Comparison of ENCODE assay signal across 16 mouse cellular contexts in the genomic region with DNA sequence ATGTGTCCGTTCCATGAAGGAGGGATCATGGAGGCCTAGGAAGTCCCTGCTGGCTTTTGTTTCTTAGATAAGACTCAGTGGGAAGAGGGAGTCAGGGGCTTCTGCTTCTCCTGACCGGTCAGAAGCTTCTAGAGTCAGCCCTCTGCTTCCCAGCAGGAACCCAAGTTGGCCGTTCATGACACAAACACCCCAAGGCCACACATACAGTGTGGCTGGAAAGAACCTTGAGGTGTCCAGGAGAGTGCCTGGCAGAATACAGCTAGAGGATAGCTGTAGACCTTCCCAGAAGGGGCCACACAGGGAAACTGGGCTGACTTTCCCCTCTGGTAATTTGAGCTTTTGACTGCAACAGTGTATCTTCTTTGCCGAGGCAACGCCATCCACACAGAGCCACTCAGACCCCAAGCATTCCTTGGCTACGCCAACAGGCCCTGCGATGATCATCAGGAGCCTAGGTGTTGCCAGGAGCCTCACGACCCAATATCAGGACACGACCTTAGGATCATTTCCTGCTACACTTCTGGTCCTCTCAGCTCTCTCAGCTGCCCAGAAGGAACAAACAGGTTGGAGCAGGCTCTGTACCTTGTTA. TPM values are rescaled to one million over a fixed set of nuclear protein-coding genes. Genes with fewer than 3 reads are reported as not detected.
DNase-seq lines count a peak whose midpoint lies in the region; ATAC-seq and TF ChIP-seq lines count a peak whose summit lies in the region.
"Had no signal": no experiment of that assay in that cellular context is flagged by ENCODE, and none has a peak within 500 bp of the region (broad histone marks: within the 10 kb centered on the region; RNA-seq: fewer than 3 reads in every experiment).

No protein-coding gene starts in this region.

- H3K27me3 ChIP-seq in midbrain, embryonic 16.5 days (ENCODE audit: control insufficient read depth, insufficient read depth, low read depth, low read length): peaks cover 9% of the 10 kb centered on the region
- H3K27me3 ChIP-seq in midbrain, embryonic 13.5 days: peaks cover 30% of the 10 kb centered on the region
- no peaks in the 10 kb centered on the region for H3K27me3 ChIP-seq in heart, postnatal 0 days (ENCODE audit: control insufficient read depth, insufficient read depth, low read length)

- H3K9ac ChIP-seq in midbrain, embryonic 16.5 days (ENCODE audit: low read depth, low read length): no peak overlapping the region
- H3K9ac ChIP-seq in midbrain, embryonic 13.5 days (replicated peaks): no peak overlapping the region
- no peak overlapping the region for H3K9ac ChIP-seq in heart, postnatal 0 days (replicated peaks; ENCODE audit: low read depth, low read length)
- H3K9ac ChIP-seq: embryonic facial prominence, embryonic 13.5 days; forebrain, embryonic 13.5 days had no signal

- 73% methylated on average over 9 of the region's 9 CpGs for WGBS in midbrain, embryonic 16.5 days
- 66% methylated on average over 9 of the region's 9 CpGs for WGBS in midbrain, embryonic 13.5 days
- 35% methylated on average over 9 of the region's 9 CpGs for WGBS in heart, postnatal 0 days

- DNase-seq in gastrocnemius, adult 18-20 months (ENCODE audit: low spot score): peak; percentile 36
- DNase-seq in gastrocnemius, postnatal 36 days: no peak
- peak; percentile 23 for DNase-seq in gastrocnemius, postnatal 10 days
- DNase-seq in heart, postnatal 0 days (ENCODE audit: low spot score): peak; percentile 30
- DNase-seq in left cerebral cortex, postnatal 10 days (ENCODE audit: extremely low spot score in 1 of 2, low spot score in 2 of 2): no peak
- no peak for DNase-seq in frontal cortex, postnatal 36 days (ENCODE audit: low spot score in 2 of 2)
- DNase-seq: right cerebral cortex, postnatal 4 days had no signal

- TF ChIP-seq CTCF in heart, postnatal 0 days (IDR thresholded peaks at IDR 0.05; ENCODE audit: low read depth): no peak

- TF ChIP-seq EP300 in heart, postnatal 0 days (IDR thresholded peaks at IDR 0.05; ENCODE audit: low read depth): no peak

- H3K36me3 ChIP-seq in midbrain, embryonic 16.5 days (ENCODE audit: control insufficient read depth, insufficient read depth, low read length): no peaks in the 10 kb centered on the region; the same call in 1 of the 2 replicates
- H3K36me3 ChIP-seq in midbrain, embryonic 13.5 days: peaks cover 16% of the 10 kb centered on the region
- H3K36me3 ChIP-seq in heart, postnatal 0 days (replicated peaks; ENCODE audit: control insufficient read depth, insufficient read depth, low read length): peaks cover 32% of the 10 kb centered on the region

- H3K4me3 ChIP-seq in midbrain, embryonic 16.5 days (ENCODE audit: low read depth, low read length): no peak overlapping the region
- no peak overlapping the region for H3K4me3 ChIP-seq in midbrain, embryonic 13.5 days (replicated peaks)
- no peak overlapping the region for H3K4me3 ChIP-seq in heart, postnatal 0 days (ENCODE audit: low read depth, low read length)
- H3K4me3 ChIP-seq: embryonic facial prominence, embryonic 13.5 days; forebrain, embryonic 13.5 days had no signal

- no peak; the same call in 1 of the 2 replicates for ATAC-seq in midbrain, embryonic 16.5 days
- ATAC-seq in midbrain, embryonic 13.5 days: no peak
- no peak for ATAC-seq in heart, postnatal 0 days (ENCODE audit: insufficient read depth, low read depth)
- ATAC-seq: intestine, embryonic 16.5 days had no signal

- H3K9me3 ChIP-seq in midbrain, embryonic 16.5 days (replicated peaks; ENCODE audit: control insufficient read depth, low read length, poor library complexity, severe bottlenecking): no peaks in the 10 kb centered on the region
- H3K9me3 ChIP-seq in midbrain, embryonic 13.5 days: no peaks in the 10 kb centered on the region
- H3K9me3 ChIP-seq in heart, postnatal 0 days (replicated peaks; ENCODE audit: control insufficient read depth, low read length): no peaks in the 10 kb centered on the region
- H3K9me3 ChIP-seq: embryonic facial prominence, embryonic 13.5 days; forebrain, embryonic 13.5 days had no signal

- peaks cover 15% of the 10 kb centered on the region for H3K4me1 ChIP-seq in midbrain, embryonic 16.5 days (ENCODE audit: control insufficient read depth, insufficient read depth, low read length)
- peaks cover 10% of the 10 kb centered on the region for H3K4me1 ChIP-seq in midbrain, embryonic 13.5 days (replicated peaks)
- H3K4me1 ChIP-seq in heart, postnatal 0 days (ENCODE audit: control insufficient read depth, insufficient read depth): peaks cover 31% of the 10 kb centered on the region

- peak overlapping the region; percentile 21; the same call in 1 of the 2 replicates for H3K27ac ChIP-seq in midbrain, embryonic 16.5 days (ENCODE audit: low read length)
- H3K27ac ChIP-seq in midbrain, embryonic 13.5 days: no peak overlapping the region
- H3K27ac ChIP-seq in heart, postnatal 0 days (ENCODE audit: low read depth): peak overlapping the region; percentile 65
- H3K27ac ChIP-seq: embryonic facial prominence, embryonic 13.5 days; forebrain, embryonic 13.5 days had no signal

- intact Hi-C loops in gastrocnemius, postnatal 36 days (cut with DNase I): no loop called here
- intact Hi-C loops in left cerebral cortex, postnatal 10 days (cut with DNase I): no loop called here

- no peak overlapping the region for H3K4me2 ChIP-seq in midbrain, embryonic 16.5 days (ENCODE audit: low read length)
- H3K4me2 ChIP-seq in midbrain, embryonic 13.5 days (replicated peaks): no peak overlapping the region
- no peak overlapping the region for H3K4me2 ChIP-seq in heart, postnatal 0 days (ENCODE audit: low read depth, low read length)
- H3K4me2 ChIP-seq: embryonic facial prominence, embryonic 13.5 days; forebrain, embryonic 13.5 days had no signal

RNA-seq across cellular contexts. Expression of a gene that starts 2.1 kb away (rescaled TPM):
- 10 to 100 TPM in 1 of 2 experiments, 1 to 10 TPM in 1; 1.7 to 21.4 TPM for total RNA-seq in gastrocnemius, adult 18-20 months (2021)
- total RNA-seq in gastrocnemius, postnatal 36 days (2021): 1 to 10 TPM; 2.2 to 2.9 TPM
- 2.9 and 3.2 TPM in 2 replicates for polyA plus RNA-seq in midbrain, embryonic 16.5 days (2015; fragmentation: Nextera tagmentation; extraction: Ambion mirVana)
- polyA plus RNA-seq in midbrain, embryonic 13.5 days (2015; fragmentation: Nextera tagmentation; extraction: Ambion mirVana): 2.8 and 3.3 TPM in 2 replicates
- total RNA-seq in gastrocnemius, postnatal 10 days (2021): 10 to 100 TPM; 17.0 to 34.2 TPM
- total RNA-seq in heart, postnatal 0 days (2014; rRNA removed; ENCODE audit: low replicate concordance): 197 and 317 TPM in 2 replicates
- polyA plus RNA-seq in heart, postnatal 0 days (2015; fragmentation: Nextera tagmentation; extraction: Ambion mirVana): 235 and 284 TPM in 2 replicates
- total RNA-seq in left cerebral cortex, postnatal 10 days (2021): 1 to 10 TPM; 4.9 to 5.3 TPM

RNA-seq across cellular contexts. Expression of a gene that starts 8.5 kb away (rescaled TPM):
- 10 to 100 TPM; 40.2 to 43.4 TPM for total RNA-seq in gastrocnemius, adult 18-20 months (2021)
- 10 to 100 TPM; 29.1 to 29.4 TPM for total RNA-seq in gastrocnemius, postnatal 36 days (2021)
- polyA plus RNA-seq in midbrain, embryonic 16.5 days (2015; fragmentation: Nextera tagmentation; extraction: Ambion mirVana): 123 and 129 TPM in 2 replicates
- polyA plus RNA-seq in midbrain, embryonic 13.5 days (2015; fragmentation: Nextera tagmentation; extraction: Ambion mirVana): 137 and 141 TPM in 2 replicates
- 10 to 100 TPM; 38.3 to 48.5 TPM for total RNA-seq in gastrocnemius, postnatal 10 days (2021)
- total RNA-seq in heart, postnatal 0 days (2014; rRNA removed; ENCODE audit: low replicate concordance): 132 and 184 TPM in 2 replicates
- polyA plus RNA-seq in heart, postnatal 0 days (2015; fragmentation: Nextera tagmentation; extraction: Ambion mirVana): 141 and 147 TPM in 2 replicates
- total RNA-seq in left cerebral cortex, postnatal 10 days (2021): 10 to 100 TPM; 28.5 to 30.7 TPM

RNA-seq across cellular contexts. Expression of a gene that starts 9.1 kb away (rescaled TPM):
- under 1 TPM in 1 of 2 experiments, not detected in 1; 0.23 TPM for total RNA-seq in gastrocnemius, adult 18-20 months (2021)
- total RNA-seq in gastrocnemius, postnatal 36 days (2021): not detected
- polyA plus RNA-seq in midbrain, embryonic 16.5 days (2015; fragmentation: Nextera tagmentation; extraction: Ambion mirVana): not detected in 2 replicates
- not detected in 2 replicates for polyA plus RNA-seq in midbrain, embryonic 13.5 days (2015; fragmentation: Nextera tagmentation; extraction: Ambion mirVana)
- total RNA-seq in gastrocnemius, postnatal 10 days (2021): under 1 TPM; 0.54 to 0.63 TPM
- 8.3 and 8.9 TPM in 2 replicates for total RNA-seq in heart, postnatal 0 days (2014; rRNA removed; ENCODE audit: low replicate concordance)
- polyA plus RNA-seq in heart, postnatal 0 days (2015; fragmentation: Nextera tagmentation; extraction: Ambion mirVana): 11.4 and 13.1 TPM in 2 replicates
- total RNA-seq in left cerebral cortex, postnatal 10 days (2021): not detected
- total RNA-seq: layer of hippocampus, postnatal 25 days; monocyte, adult 5-6 weeks had no signal
- polyA plus RNA-seq: embryonic facial prominence, embryonic 13.5 days; forebrain, embryonic 13.5 days; hindbrain, embryonic 11.5 days; testis, adult 2 months had no signal

RNA-seq across cellular contexts. Expression of a gene that starts 42.0 kb away (rescaled TPM):
- total RNA-seq in gastrocnemius, adult 18-20 months (2021): 1 to 10 TPM; 2.9 to 3.3 TPM
- total RNA-seq in gastrocnemius, postnatal 36 days (2021): 1 to 10 TPM; 4.2 to 7.4 TPM
- 23.5 and 25.7 TPM in 2 replicates for polyA plus RNA-seq in midbrain, embryonic 16.5 days (2015; fragmentation: Nextera tagmentation; extraction: Ambion mirVana)
- polyA plus RNA-seq in midbrain, embryonic 13.5 days (2015; fragmentation: Nextera tagmentation; extraction: Ambion mirVana): 17.4 and 19.8 TPM in 2 replicates
- 1 to 10 TPM; 3.8 to 4.7 TPM for total RNA-seq in gastrocnemius, postnatal 10 days (2021)
- total RNA-seq in heart, postnatal 0 days (2014; rRNA removed; ENCODE audit: low replicate concordance): 4.0 and 4.2 TPM in 2 replicates
- polyA plus RNA-seq in heart, postnatal 0 days (2015; fragmentation: Nextera tagmentation; extraction: Ambion mirVana): 5.7 and 6.1 TPM in 2 replicates
- total RNA-seq in left cerebral cortex, postnatal 10 days (2021): 10 to 100 TPM; 10.1 to 10.4 TPM

Comparison
In these comparisons a context has a peak if more than half of its experiments do, and no peak if none do; other contexts are left out.
1. DNase-seq: peak in gastrocnemius, adult 18-20 months (single experiment), gastrocnemius, postnatal 10 days (single experiment) and heart, postnatal 0 days (single experiment); none in gastrocnemius, postnatal 36 days (0 of 2), left cerebral cortex, postnatal 10 days (0 of 2) and frontal cortex, postnatal 36 days (0 of 2).